Mouse (Mus musculus) left cerebral cortex, adult 8-10 months (tissue): ENCODE measurements around the gene Nrxn3. TPM values are rescaled to one million over a fixed set of nuclear protein-coding genes. Genes with fewer than 3 reads are reported as not detected.

Experiments used
- DNase-seq, 2 experiments: peaks; one replicate each; pipeline ENCODE4 v3.0.0; 2022; ENCODE audit warnings: low spot score in 2 of 2
- total RNA-seq, 4 experiments: library from RNA; stranded (reverse); gene quantifications; 2 replicates each; pipeline ENCODE4 v1.2.4; 2022

Gene Nrxn3
- total RNA-seq, 4 experiments from 2014 or later: 226 to 258 (median 238) TPM

DNA sequence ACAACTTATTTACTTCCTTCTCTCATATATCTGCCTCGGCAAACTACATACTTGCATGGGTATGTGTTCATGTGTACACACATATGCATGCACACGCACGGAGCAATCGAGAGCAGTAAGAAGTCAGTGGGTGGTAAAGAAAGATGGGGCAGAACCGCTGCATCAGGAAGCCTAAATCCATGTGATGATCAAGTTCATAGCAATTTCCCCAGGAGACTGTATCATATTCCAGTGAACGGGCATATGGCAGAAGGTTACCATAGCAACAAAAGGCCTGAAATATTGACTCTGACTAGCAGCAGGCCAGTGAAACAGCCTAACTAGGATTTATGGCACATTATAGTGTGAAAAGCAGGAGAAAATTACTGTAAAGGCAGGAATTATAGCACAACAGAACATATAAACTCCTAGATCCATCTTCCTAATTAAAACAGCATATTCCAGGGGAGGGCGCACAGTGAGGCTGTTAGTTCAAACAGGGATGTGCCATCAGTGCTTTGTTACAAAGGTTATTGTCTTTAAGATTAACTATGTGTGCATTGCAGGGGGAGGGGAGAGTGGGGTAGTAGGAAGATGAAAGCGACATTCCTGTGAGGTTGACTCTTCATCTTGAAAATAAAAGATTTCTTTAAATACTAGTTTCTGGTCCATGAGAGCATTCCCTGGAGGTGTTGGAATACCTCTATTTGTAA is 1195.6 kb downstream of the Nrxn3 start:
- DNase-seq: no peak

DNA sequence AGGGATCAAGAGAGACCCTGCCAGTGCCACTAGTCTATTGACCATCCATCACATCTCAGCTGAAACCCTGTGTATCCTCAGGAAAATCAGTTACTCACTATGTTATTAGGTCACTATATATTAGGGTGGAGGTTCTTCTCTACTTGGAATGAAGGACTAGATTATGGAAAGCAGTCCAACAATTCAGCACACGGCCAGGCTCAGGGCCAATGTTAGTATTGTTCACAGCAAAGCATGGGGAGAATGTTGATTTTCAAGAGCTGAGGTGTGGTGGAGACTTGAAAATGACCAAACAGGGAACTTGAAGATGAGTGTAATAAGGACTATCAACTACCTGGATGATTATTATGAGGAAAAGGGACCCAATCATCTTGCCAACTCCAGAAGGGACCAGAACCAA is 1209.7 kb downstream of the Nrxn3 start:
- DNase-seq: no peak

DNA sequence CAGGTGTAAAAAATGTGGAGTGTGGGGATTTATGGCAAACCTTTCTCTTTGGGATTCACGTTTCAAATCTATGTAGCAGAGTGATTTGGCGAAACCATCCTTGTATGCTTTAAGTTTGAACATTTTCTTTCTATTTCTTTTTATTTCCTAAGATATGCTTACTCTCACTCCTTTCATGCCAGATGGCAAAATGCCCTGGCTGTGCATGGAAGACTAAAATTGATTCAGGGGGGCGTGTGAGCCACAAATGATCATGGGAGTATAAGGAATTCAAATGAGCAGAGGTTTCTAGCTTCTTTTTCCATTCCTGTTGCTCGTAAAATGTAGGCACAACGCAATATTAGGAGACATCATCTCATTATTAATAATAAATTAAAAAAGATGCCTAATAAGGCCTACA is 1211.0 kb downstream of the Nrxn3 start:
- no peak for DNase-seq

GRCm38 (mm10) chr12:89940746-89941145 is 1218.1 kb downstream of the Nrxn3 start:
- DNase-seq: no peak

DNA sequence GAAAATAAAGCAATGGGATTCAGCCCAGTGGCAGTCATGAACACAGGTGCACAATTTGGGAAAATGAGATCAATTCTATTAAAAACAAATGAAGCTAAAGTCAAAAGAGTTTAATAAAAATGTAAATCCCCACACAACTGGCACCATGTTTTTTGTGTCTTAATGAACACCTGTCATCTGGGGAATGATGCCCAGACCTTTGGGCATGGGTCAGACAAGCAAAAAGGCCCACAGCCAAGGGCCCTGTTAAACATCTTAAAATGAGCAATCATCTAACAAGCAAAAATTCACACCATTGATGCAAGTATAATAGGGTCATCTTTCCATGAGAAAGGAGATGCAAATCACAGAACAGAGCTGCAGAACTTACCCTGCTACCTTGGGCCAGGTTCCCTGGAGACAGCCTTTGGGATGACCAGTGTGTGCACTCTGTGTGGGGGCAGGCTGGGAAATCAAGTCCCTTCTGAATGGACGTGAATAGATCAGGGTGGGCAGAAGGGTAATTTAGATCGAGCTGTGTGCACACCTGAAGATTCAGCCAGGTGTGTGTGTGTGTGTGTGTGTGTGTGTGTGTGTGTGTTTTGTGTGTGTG is 1223.3 kb downstream of the Nrxn3 start:
- DNase-seq: no peak

DNA sequence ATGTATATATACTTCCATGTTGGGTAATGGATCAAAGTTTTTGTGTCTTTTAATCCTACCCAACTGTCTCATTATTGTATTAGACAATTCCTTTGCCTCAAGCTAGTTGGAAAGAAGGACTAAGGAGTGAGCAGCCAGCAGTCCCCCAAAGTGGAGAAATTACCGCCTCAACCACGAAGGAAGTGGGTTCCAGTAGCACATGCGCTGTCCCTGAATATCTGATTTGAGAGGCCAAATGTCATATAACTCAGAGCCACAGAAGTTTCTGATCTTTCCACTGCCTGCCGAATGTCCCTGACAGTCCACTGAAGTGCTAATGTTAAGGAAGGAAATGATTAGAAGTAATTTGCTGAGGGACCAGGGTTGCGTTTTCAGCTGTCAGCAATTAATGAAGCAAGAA is 1223.8 kb downstream of the Nrxn3 start:
- no peak for DNase-seq

- DNase-seq: no peak
Observed at GRCm38 (mm10) chr12:89953237-89953636, 1230.6 kb downstream of the Nrxn3 start.

- no peak for DNase-seq
Observed at GRCm38 (mm10) chr12:89953649-89954048, 1231.0 kb downstream of the Nrxn3 start.

- DNase-seq: no peak
Observed at GRCm38 (mm10) chr12:89954441-89955070, 1231.9 kb downstream of the Nrxn3 start.

DNA sequence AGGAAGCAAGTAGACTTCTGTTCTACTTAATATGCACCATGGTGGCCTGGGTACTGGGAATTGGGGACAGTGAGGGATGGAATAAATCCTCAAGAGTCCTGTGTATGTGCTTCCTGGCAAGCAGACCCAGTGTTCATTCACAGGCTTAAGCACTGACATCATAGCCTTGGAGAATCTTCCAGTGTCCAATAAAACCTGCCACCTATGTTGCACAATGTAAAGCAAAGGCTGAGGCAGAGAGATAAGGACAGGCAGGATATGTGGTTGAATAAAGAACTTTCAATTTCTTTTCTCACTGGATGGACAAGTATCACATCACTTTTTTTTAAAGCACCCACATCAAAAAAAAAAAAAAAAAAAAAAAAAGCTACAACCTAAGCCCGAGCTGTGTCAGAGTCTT is 1240.4 kb downstream of the Nrxn3 start:
- DNase-seq: no peak

DNA sequence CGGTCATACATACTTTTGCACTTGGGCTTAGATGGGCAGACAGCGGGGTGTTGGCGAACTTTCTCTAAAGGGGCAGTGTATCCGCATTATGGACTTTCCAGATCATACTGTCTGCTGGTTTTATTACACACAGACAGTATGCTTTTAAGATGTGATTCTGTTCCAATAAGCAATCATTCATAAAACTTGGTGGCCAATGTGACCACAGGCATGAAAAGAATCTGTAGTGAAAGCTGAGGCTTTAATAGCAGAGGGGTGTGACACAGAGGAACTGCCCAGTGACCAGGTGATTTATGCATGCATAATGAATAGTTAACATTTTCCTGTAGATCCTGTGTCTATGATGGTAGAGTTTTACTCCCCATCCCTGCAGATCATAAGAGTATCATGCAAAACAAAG is 1254.0 kb downstream of the Nrxn3 start:
- no peak for DNase-seq

GRCm38 (mm10) chr12:89977479-89977878 is 1254.8 kb downstream of the Nrxn3 start:
- DNase-seq: peak in 1 of 2 experiments; percentile 15

DNA sequence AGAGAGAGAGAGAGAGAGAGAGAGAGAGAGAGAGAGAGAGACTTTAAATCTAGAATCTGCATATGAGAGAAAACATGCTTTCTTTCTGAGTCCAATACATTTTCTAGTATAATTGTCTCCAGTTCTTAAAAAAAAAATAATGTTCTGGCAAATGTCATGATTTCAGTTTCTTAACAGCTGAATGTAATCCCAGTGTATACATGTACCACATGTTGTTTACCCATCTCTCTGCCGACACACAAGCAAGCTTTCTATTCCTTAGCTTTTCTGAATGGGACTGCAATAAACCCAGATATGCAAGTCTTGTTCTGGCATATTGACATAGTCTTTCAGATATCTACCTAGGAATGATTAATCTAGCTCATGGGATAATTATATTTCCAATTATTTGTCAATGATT is 1256.5 kb downstream of the Nrxn3 start:
- DNase-seq: no peak

DNA sequence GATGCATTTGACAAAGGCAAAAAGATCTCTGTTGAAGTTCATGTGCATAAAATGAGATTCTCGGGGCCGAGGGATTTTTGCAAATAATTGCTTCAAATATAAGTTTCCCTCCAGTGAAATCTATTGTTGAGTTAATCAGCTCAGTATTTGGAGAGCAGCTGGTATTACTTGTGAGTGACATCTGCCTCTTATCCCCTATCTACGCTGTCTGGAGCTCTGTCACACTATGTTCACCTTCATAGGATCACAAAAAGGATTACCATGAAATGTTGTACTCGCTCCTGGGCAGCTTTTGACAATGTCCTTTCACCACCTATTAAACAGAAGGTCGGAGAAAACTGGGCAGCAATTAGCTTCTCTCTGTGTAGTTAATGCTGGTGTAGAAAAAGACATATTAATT is 1259.8 kb downstream of the Nrxn3 start:
- DNase-seq: no peak

- no peak for DNase-seq
Observed at GRCm38 (mm10) chr12:89983399-89983798, 1260.7 kb downstream of the Nrxn3 start.

- DNase-seq: no peak
Observed at GRCm38 (mm10) chr12:89986219-89986618, 1263.5 kb downstream of the Nrxn3 start.

DNA sequence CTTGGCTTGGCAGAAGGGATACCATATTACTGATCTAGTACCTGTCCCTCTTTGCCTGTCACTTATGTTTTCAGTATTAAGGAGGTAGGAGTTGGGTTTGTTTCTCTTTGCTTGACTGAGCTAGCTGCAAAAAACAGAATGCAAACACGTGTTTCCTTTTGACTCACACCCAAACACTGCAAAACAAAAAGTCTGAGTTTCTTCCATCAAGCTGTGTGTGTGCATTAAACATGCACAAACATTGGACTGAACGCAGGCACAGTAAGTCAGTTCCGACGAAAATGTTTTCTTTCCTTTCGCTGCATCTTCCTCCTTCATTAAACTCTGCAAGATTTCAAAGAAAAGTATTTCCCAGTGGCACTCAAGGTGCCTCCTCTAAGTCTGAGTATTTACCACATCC is 1270.6 kb downstream of the Nrxn3 start:
- DNase-seq: no peak

DNA sequence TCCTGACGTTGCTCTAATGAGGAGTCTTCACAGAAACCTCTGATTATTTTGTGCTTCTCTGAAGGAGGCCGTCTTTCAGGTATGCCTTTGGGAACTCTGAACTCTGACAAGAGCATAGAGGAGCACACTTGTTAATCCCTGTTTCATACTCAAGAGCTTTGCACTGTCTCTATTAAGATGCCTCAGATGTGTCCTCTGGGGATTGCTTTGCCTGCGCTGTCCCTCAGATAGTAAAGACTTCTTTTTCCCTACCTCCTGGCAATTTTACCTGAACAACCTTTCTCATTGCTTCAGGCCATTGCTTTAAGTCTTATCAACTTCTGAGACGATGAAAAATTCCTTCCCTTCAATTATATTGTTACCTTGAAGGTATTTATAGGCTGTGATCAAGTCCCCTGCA is 1272.7 kb downstream of the Nrxn3 start:
- DNase-seq: no peak

- DNase-seq: no peak
Observed at GRCm38 (mm10) chr12:90010280-90010679, 1287.6 kb downstream of the Nrxn3 start.

GRCm38 (mm10) chr12:90013958-90014357 is 1291.3 kb downstream of the Nrxn3 start:
- DNase-seq: no peak

GRCm38 (mm10) chr12:90027023-90027422 is 1304.3 kb downstream of the Nrxn3 start:
- no peak for DNase-seq

DNA sequence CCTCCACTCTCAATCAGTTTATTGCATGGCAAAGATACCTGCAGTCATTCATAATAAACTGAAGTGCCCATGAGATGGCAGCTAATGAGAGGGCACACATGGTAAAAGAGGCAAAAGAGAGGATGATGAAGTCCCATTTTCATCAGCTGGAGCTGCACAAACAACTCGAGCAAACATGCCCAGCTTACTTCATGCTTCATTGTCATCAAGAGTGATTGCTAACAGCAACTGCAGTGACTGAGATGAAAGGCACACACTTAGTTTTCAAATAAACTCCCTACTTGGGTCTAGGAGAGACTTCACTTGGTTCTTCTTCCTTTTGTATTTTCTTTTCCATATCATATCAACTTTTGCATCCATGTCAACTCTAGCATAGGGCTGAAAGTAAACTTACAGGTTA is 1318.4 kb downstream of the Nrxn3 start:
- no peak for DNase-seq

DNA sequence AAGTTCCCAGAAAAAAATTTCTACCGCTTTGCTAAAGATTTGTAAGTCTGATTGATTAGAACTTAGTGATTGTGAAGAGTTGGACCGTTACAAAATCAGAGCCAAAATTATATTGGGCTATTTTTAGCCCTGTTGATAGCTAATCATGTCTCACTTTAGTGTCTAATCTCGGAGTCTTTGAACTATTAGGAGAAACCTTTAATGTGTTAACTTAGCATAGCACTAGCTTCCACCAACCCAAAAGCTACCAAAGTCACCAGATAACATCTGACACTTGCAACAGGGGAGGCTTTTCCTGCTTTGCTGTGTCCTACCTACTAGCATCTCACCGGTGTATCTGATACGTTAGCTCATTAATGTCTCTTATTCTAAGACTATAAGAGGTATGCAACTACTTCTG is 1333.6 kb downstream of the Nrxn3 start:
- DNase-seq: no peak
